Mouse (Mus musculus) CH12.LX (cell line): ENCODE data around the gene Pld1. TPM values are rescaled to one million over a fixed set of nuclear protein-coding genes. Genes with fewer than 3 reads are reported as not detected.

Experiments used
- DNase-seq: peaks from one replicate; pipeline ENCODE4 v3.0.0-alpha.2; 2013; ENCODE audit errors: extremely low read depth
- H3K27ac ChIP-seq: 2 replicates; pipeline ENCODE4 v1.5.1; 2012; ENCODE audit warnings: low read depth, mild to moderate bottlenecking, control low read depth, moderate library complexity; ENCODE audit not compliant: insufficient read depth
- H3K27me3 ChIP-seq: replicated peaks from 2 replicates; pipeline ENCODE3; 2012; ENCODE audit warnings: inconsistent platforms
- H3K36me3 ChIP-seq, 2 experiments: replicated peaks in 1 of 2; 2 replicates each; pipeline versions ENCODE3 to v1.6.1; 2012; ENCODE audit warnings: inconsistent platforms in 1 of 2, low read length in 1 of 2, mild to moderate bottlenecking in 1 of 2, mixed read lengths in 1 of 2, moderate library complexity in 1 of 2; ENCODE audit not compliant: control insufficient read depth in 1 of 2, insufficient read depth in 1 of 2
- H3K4me1 ChIP-seq, 2 experiments: 2 replicates each; pipeline ENCODE4 v1.6.1; 2012; ENCODE audit warnings: inconsistent platforms in 1 of 2, moderate library complexity in 1 of 2; ENCODE audit not compliant: insufficient read depth in 2 of 2, control insufficient read depth in 1 of 2
- H3K4me2 ChIP-seq: 2 replicates; pipeline ENCODE4 v1.6.1; 2012; ENCODE audit warnings: low read depth, mild to moderate bottlenecking, control low read depth; ENCODE audit not compliant: poor library complexity, insufficient read depth, severe bottlenecking
- H3K4me3 ChIP-seq, 3 experiments: fragments of 150-350 bp in 1 of 3; sonication (generic) in 1 of 3; replicated peaks in 1 of 3; 2 replicates each; pipeline versions ENCODE3 to v1.5.1; 2011 to 2012; ENCODE audit warnings: low read depth in 2 of 3, low read length in 2 of 3, mild to moderate bottlenecking in 2 of 3, moderate library complexity in 2 of 3, control low read depth in 1 of 3, improper control_type of control experiment in 1 of 3, inconsistent platforms in 1 of 3, mixed read lengths in 1 of 3; ENCODE audit not compliant: poor library complexity in 1 of 3
- H3K79me2 ChIP-seq: replicated peaks from 2 replicates; pipeline ENCODE4 v1.6.1; 2012; ENCODE audit warnings: mild to moderate bottlenecking, moderate library complexity; ENCODE audit not compliant: control insufficient read depth, poor library complexity, insufficient read depth, severe bottlenecking; ENCODE audit errors: extremely low read depth
- H3K9ac ChIP-seq: 2 replicates; pipeline ENCODE4 v1.6.1; 2012; ENCODE audit warnings: low read depth, mild to moderate bottlenecking, control low read depth, moderate library complexity; ENCODE audit not compliant: insufficient read depth
- H3K9me3 ChIP-seq: replicated peaks from 2 replicates; pipeline ENCODE3; 2012; ENCODE audit warnings: low read length, inconsistent platforms, mixed read lengths
- CHD1 ChIP-seq: IDR thresholded peaks from 2 replicates; pipeline ENCODE4 v1.6.1; 2012; ENCODE audit warnings: low read depth, low read length, improper control_type of control experiment, inconsistent platforms
- CHD2 ChIP-seq: IDR thresholded peaks from 2 replicates; pipeline ENCODE4 v1.6.1; 2011; ENCODE audit warnings: low read length, improper control_type of control experiment
- CTCF ChIP-seq, 2 experiments: IDR thresholded peaks in 1 of 2; conservative IDR thresholded peaks in 1 of 2; 2 replicates each; pipeline ENCODE4 v1.5.1; 2011 to 2012; ENCODE audit warnings: low read depth in 2 of 2, low read length in 2 of 2, improper control_type of control experiment in 1 of 2, inconsistent platforms in 1 of 2, mild to moderate bottlenecking in 1 of 2, moderate library complexity in 1 of 2
- EP300 ChIP-seq: IDR thresholded peaks from 2 replicates; pipeline ENCODE4 v1.6.1; 2011; ENCODE audit warnings: low read length, improper control_type of control experiment
- ETS1 ChIP-seq: conservative IDR thresholded peaks from 2 replicates; pipeline ENCODE4 v1.6.1; 2012; ENCODE audit warnings: low read depth, mild to moderate bottlenecking, inconsistent platforms, low read length, improper control_type of control experiment, moderate library complexity
- HCFC1 ChIP-seq: IDR thresholded peaks from 2 replicates; pipeline ENCODE4 v1.6.1; 2012; ENCODE audit warnings: low read depth, mild to moderate bottlenecking, inconsistent platforms, low read length, improper control_type of control experiment
- IRF4 ChIP-seq: IDR thresholded peaks from 2 replicates; pipeline ENCODE4 v1.6.1; 2014; ENCODE audit warnings: low read depth, mild to moderate bottlenecking, inconsistent platforms, low read length, improper control_type of control experiment
- JUN ChIP-seq: IDR thresholded peaks from 2 replicates; pipeline ENCODE4 v1.6.1; 2011; ENCODE audit warnings: low read depth, mild to moderate bottlenecking, low read length, improper control_type of control experiment, moderate library complexity; ENCODE audit not compliant: insufficient read depth
- KAT2A ChIP-seq: IDR thresholded peaks from 2 replicates; pipeline ENCODE4 v1.6.1; 2012; ENCODE audit warnings: low read length, improper control_type of control experiment, inconsistent platforms; ENCODE audit not compliant: insufficient replicate concordance
- MAFK ChIP-seq: IDR thresholded peaks from 2 replicates; pipeline ENCODE4 v1.6.1; 2011; ENCODE audit warnings: low read length, improper control_type of control experiment; ENCODE audit not compliant: insufficient replicate concordance
- MAZ ChIP-seq: IDR thresholded peaks from 2 replicates; pipeline ENCODE4 v1.6.1; 2012; ENCODE audit warnings: low read depth, mild to moderate bottlenecking, inconsistent platforms, low read length, improper control_type of control experiment, moderate library complexity
- MEF2A ChIP-seq: IDR thresholded peaks from 2 replicates; pipeline ENCODE4 v1.6.1; 2014; ENCODE audit warnings: low read depth, mild to moderate bottlenecking, inconsistent platforms, low read length, improper control_type of control experiment, borderline replicate concordance
- MXI1 ChIP-seq: IDR thresholded peaks from 2 replicates; pipeline ENCODE4 v1.6.1; 2011; ENCODE audit warnings: mild to moderate bottlenecking, low read depth, low read length, improper control_type of control experiment
- NELFE ChIP-seq: IDR thresholded peaks from 2 replicates; pipeline ENCODE4 v1.6.1; 2011; ENCODE audit warnings: low read depth, low read length, improper control_type of control experiment
- NRF1 ChIP-seq: IDR thresholded peaks from 2 replicates; pipeline ENCODE4 v1.6.1; 2014; ENCODE audit warnings: low read depth, mild to moderate bottlenecking, inconsistent platforms, low read length, improper control_type of control experiment, moderate library complexity
- PAX5 ChIP-seq: IDR thresholded peaks from 2 replicates; pipeline ENCODE4 v1.6.1; 2012; ENCODE audit warnings: low read length, inconsistent platforms, mixed read lengths
- POLR2A ChIP-seq: IDR thresholded peaks from 2 replicates; pipeline ENCODE4 v1.6.1; 2011; ENCODE audit warnings: low read depth, mild to moderate bottlenecking, improper control_type of control experiment, low read length
- TCF12 ChIP-seq: IDR thresholded peaks from 2 replicates; pipeline ENCODE4 v1.6.1; 2014; ENCODE audit warnings: low read depth, mild to moderate bottlenecking, inconsistent platforms, low read length, improper control_type of control experiment
- ZMIZ1 ChIP-seq: IDR thresholded peaks from 2 replicates; pipeline ENCODE4 v1.6.1; 2012; ENCODE audit warnings: low read depth, mild to moderate bottlenecking, inconsistent platforms, low read length, improper control_type of control experiment
- ZNF384 ChIP-seq: IDR thresholded peaks from 2 replicates; pipeline ENCODE4 v1.6.1; 2012; ENCODE audit warnings: low read depth, low read length, improper control_type of control experiment, inconsistent platforms
- dilution Hi-C: fragments of 300-500 bp; cut with MboI; formaldehyde crosslinking; loops from 2 replicates; pipeline ENCODE4 v1.14.3; 2020; ENCODE audit warnings: low sequenced_read_pairs; ENCODE audit not compliant: extremely low pct_unique_long_range_greater_than_20kb, extremely low pct_ligation_motif_present
- in situ Hi-C: fragments of 300-500 bp; cut with MboI; formaldehyde crosslinking; loops from 3 replicates; pipeline ENCODE4 v1.14.3; 2019; ENCODE audit warnings: low sequenced_read_pairs, low pct_ligation_motif_present, low pct_unique_long_range_greater_than_20kb, mixed read lengths
- polyA plus RNA-seq: library from polyadenylated mRNA; unstranded; fragments of >175 nt; gene quantifications from 2 replicates; pipeline ENCODE4 v1.2.1, GENCODE M21; 2012; ENCODE audit warnings: low read depth; ENCODE audit not compliant: insufficient read length
- total RNA-seq, 2 experiments: library from RNA; depleted of rRNA; stranded (reverse); fragments of 300-350 nt in 1 of 2; fragments of >200 nt in 1 of 2; gene quantifications; 2 replicates each; pipeline ENCODE4 v1.2.3; 2012 to 2014

Pld1 gene
- total and polyA plus RNA-seq, 3 experiments, result not detected

GRCm38 (mm10) chr3:28053076-28053475 is 114.6 kb downstream of the Pld1 start:
- H3K4me1 ChIP-seq, result no peaks in the 10 kb centered on the region
- no peak for TF ChIP-seq HCFC1
- TF ChIP-seq, all 38 proteins: peak for 0
- Histone ChIP-seq H3K79me2 (no peaks in the 10 kb centered on the region), H3K4me2 (no peak overlapping the region), H3K9me3 (peaks cover 54% of the 10 kb centered on the region), H3K4me3 (no peak overlapping the region), H3K27ac (no peak overlapping the region), H3K9ac (no peak overlapping the region), H3K36me3 (no peaks in the 10 kb centered on the region), H3K27me3 (no peaks in the 10 kb centered on the region)
- dilution Hi-C loops (no loop called here), in situ Hi-C loops (no loop called here)
- DNase-seq, result no peak

- no peaks in the 10 kb centered on the region for H3K36me3 ChIP-seq
- no peak overlapping the region for H3K4me2 ChIP-seq
- TF ChIP-seq NRF1 (no peak), ETS1 (no peak), KAT2A (no peak), MAZ (no peak)
- no peak overlapping the region for H3K27ac ChIP-seq
- H3K4me1 ChIP-seq, result no peaks in the 10 kb centered on the region
- H3K9ac ChIP-seq, result no peak overlapping the region
- no peak overlapping the region for H3K4me3 ChIP-seq
- dilution Hi-C loops, result no loop called here
- no peak for DNase-seq
- H3K9me3 ChIP-seq, result peaks cover 44% of the 10 kb centered on the region
- no peaks in the 10 kb centered on the region for H3K27me3 ChIP-seq
- no peaks in the 10 kb centered on the region for H3K79me2 ChIP-seq
- in situ Hi-C loops, result no loop called here
Measured at GRCm38 (mm10) chr3:28060713-28061112, 122.2 kb downstream of the Pld1 start.

- TF ChIP-seq ZMIZ1 (no peak), EP300 (no peak)
Measured at GRCm38 (mm10) chr3:28061155-28061554, 122.7 kb downstream of the Pld1 start.

GRCm38 (mm10) chr3:28079211-28079610 is 140.7 kb downstream of the Pld1 start:
- Histone ChIP-seq H3K79me2 (no peaks in the 10 kb centered on the region), H3K27ac (no peak overlapping the region), H3K9me3 (peaks cover 63% of the 10 kb centered on the region), H3K9ac (no peak overlapping the region), H3K4me3 (no peak overlapping the region), H3K36me3 (no peaks in the 10 kb centered on the region), H3K27me3 (no peaks in the 10 kb centered on the region), H3K4me1 (no peaks in the 10 kb centered on the region), H3K4me2 (no peak overlapping the region)
- TF ChIP-seq CHD1, result no peak
- no peak for TF ChIP-seq CHD2
- TF ChIP-seq PAX5, result no peak
- no peak for TF ChIP-seq HCFC1
- TF ChIP-seq TCF12, result no peak
- TF ChIP-seq MXI1, result no peak
- TF ChIP-seq JUN, result no peak
- no peak for TF ChIP-seq NELFE
- no peak for TF ChIP-seq IRF4
- no peak for TF ChIP-seq MEF2A
- TF ChIP-seq CTCF (conservative IDR thresholded peaks at IDR 0.05 in 1 of 2, IDR thresholded peaks at IDR 0.05 in 1 of 2; ENCODE audit: low read depth in 2 of 2, low read length in 2 of 2), result no peak
- TF ChIP-seq MAFK, result no peak
- TF ChIP-seq EP300, result no peak
- TF ChIP-seq ZNF384, result no peak
- TF ChIP-seq POLR2A, result no peak
- no peak for TF ChIP-seq NRF1
- TF ChIP-seq ZMIZ1, result no peak
- in situ Hi-C loops (no loop called here), dilution Hi-C loops (no loop called here)
- no peak for DNase-seq

More at GRCm38 (mm10) chr3:28061155-28061554, 122.7 kb downstream of the Pld1 start:
- no peaks in the 10 kb centered on the region for H3K79me2 ChIP-seq
- H3K36me3 ChIP-seq, result no peaks in the 10 kb centered on the region
- no peak overlapping the region for H3K9ac ChIP-seq
- no peaks in the 10 kb centered on the region for H3K4me1 ChIP-seq
- H3K27ac ChIP-seq, result no peak overlapping the region
- H3K4me2 ChIP-seq, result no peak overlapping the region
- no peak overlapping the region for H3K4me3 ChIP-seq
- no peak for DNase-seq
- in situ Hi-C loops, result no loop called here
- dilution Hi-C loops, result no loop called here
- no peaks in the 10 kb centered on the region for H3K27me3 ChIP-seq
- H3K9me3 ChIP-seq, result peaks cover 41% of the 10 kb centered on the region
